Mouse (Mus musculus): Measurements from ENCODE around the gene Ddx58. TPM values are rescaled to one million over a fixed set of nuclear protein-coding genes. Genes with fewer than 3 reads are reported as not detected.

Gene Ddx58
- polyA plus RNA-seq, 1 experiment, result 1.4 TPM

DNA sequence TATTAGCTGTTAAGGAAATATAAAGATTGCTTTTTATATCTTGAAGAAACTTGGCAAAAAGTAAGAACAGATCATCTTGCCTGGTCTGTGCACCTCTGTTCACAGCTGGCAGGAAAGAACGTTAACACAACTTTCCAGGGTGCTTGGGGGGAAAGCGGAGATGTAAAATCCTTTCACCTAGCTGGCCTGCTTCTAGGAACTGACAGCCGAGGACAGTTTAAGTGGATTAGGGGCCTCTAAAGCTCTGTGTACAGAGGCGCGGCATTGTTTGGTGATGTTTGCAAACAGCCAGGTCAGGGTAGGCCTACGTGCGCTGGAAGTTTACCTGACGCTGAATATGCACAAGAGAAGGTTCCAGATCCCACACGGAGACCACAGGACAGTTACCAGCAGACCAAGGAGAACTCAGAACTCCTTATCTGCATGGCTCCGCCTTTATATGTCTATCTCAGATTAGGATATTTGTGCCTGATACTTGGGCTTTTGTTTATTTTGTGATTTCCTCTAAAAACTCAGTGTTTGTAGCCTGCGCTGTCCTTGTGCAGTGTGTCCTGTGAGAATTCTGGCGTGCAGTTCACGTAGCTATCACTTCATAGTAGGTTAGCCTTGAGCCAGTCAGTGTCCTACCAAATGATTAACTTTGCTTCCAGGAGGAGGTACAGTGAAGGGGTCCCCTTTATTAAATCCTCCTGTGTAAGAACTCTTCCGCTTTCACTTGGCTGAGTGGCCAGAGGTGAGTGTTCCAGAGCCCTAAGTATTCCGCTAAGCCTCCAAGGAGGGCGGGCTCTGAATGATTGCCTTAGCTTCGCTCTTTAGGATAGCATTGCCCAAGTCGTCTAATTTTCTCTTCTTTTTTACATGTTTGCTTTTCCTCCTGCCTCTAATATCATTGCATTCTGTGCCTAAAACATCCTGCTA is 82.8 kb downstream of the Ddx58 start:
- TF ChIP-seq MYOG (IDR thresholded peaks at IDR 0.05; ENCODE audit: control insufficient read depth, extremely low read depth, insufficient read length) (no peak), USF1 (IDR thresholded peaks at IDR 0.05; ENCODE audit: low read depth) (no peak), MYOD1 (IDR thresholded peaks at IDR 0.05; ENCODE audit: control insufficient read depth, insufficient read length, low read depth) (no peak), CEBPB (IDR thresholded peaks at IDR 0.05; ENCODE audit: low read depth) (no peak), FOSL1 (IDR thresholded peaks at IDR 0.05; ENCODE audit: insufficient read depth, low read length, poor library complexity, severe bottlenecking) (no peak), MAX (IDR thresholded peaks at IDR 0.05) (no peak)
- H3K27me3 ChIP-seq (ENCODE audit: control insufficient read depth, insufficient read depth, insufficient read length), result no peaks in the 10 kb centered on the region
- peaks cover 79% of the 10 kb centered on the region for H3K79me2 ChIP-seq (ENCODE audit: control insufficient read depth, insufficient read depth)
- H3K36me3 ChIP-seq (ENCODE audit: control insufficient read depth, insufficient read depth), result peaks cover 3% of the 10 kb centered on the region
- H3ac ChIP-seq (ENCODE audit: control insufficient read depth, insufficient read length, low read depth), result no peak overlapping the region
- H3K79me3 ChIP-seq (ENCODE audit: low read depth), result peaks cover 23% of the 10 kb centered on the region
- no peak overlapping the region for H3K4me3 ChIP-seq (ENCODE audit: insufficient read depth, poor library complexity, severe bottlenecking)

DNA sequence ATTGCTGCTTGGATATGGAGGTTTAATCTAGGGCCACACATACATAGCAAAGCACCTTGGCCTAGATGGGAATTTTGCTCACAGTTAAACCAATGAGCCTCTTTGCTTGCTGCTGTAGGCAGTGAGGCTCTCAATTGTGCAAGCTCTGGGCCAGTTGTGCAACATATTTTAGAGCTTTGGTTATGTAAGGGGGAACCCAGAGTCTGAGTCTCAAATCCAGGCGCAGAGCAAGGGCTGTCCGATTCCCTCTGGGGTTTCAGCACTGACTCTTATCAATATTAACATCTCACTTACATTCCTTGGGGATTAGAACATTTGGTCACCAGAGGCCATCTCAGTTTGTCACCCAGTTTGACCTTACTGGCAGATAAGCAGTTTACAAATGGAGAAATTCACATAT is 83.5 kb downstream of the Ddx58 start:
- H3K79me2 ChIP-seq (ENCODE audit: control insufficient read depth, insufficient read depth), result peaks cover 82% of the 10 kb centered on the region
- peaks cover 23% of the 10 kb centered on the region for H3K79me3 ChIP-seq (ENCODE audit: low read depth)
- H3ac ChIP-seq (ENCODE audit: control insufficient read depth, insufficient read length, low read depth), result no peak overlapping the region
- no peaks in the 10 kb centered on the region for H3K27me3 ChIP-seq (ENCODE audit: control insufficient read depth, insufficient read depth, insufficient read length)
- no peak overlapping the region for H3K4me3 ChIP-seq (ENCODE audit: insufficient read depth, poor library complexity, severe bottlenecking)
- TF ChIP-seq MYOD1 (IDR thresholded peaks at IDR 0.05; ENCODE audit: control insufficient read depth, insufficient read length, low read depth) (no peak), USF1 (IDR thresholded peaks at IDR 0.05; ENCODE audit: low read depth) (no peak), CEBPB (IDR thresholded peaks at IDR 0.05; ENCODE audit: low read depth) (no peak), CTCF (IDR thresholded peaks at IDR 0.05; ENCODE audit: control insufficient read depth, insufficient read depth, insufficient read length) (no peak), MYOG (IDR thresholded peaks at IDR 0.05; ENCODE audit: control insufficient read depth, extremely low read depth, insufficient read length) (no peak), FOSL1 (IDR thresholded peaks at IDR 0.05; ENCODE audit: insufficient read depth, low read length, poor library complexity, severe bottlenecking) (no peak), MAX (IDR thresholded peaks at IDR 0.05) (no peak)
- H3K36me3 ChIP-seq (ENCODE audit: control insufficient read depth, insufficient read depth), result peaks cover 3% of the 10 kb centered on the region

DNA sequence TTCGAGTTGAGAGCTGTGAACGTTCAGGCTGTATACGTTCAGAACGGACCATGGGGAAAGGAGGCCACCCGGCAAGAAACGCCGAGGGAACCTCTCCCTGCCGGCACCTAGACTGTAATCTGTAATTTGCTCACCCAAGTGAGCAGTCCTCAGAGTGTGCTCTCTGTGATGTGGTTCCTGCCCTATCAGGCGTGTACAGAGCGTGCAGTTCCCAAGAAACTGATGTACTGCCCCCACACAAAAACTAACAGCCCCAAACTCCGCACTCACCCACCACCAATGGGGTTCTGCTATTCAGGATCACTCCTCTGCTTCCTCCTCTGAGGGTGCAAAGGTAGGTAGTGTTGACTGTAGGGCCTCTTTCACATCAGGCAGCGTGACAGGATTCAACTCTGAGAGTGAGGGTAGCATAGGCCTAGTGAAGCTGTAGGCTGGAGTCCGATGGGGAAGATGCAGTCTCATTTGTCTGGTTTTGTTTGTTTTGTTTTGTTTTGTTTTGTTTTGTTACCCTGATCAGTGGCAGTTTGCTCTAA is 84.1 kb downstream of the Ddx58 start:
- H3K79me3 ChIP-seq (ENCODE audit: low read depth), result peaks cover 22% of the 10 kb centered on the region
- H3K4me3 ChIP-seq (ENCODE audit: insufficient read depth, poor library complexity, severe bottlenecking), result no peak overlapping the region
- H3ac ChIP-seq (ENCODE audit: control insufficient read depth, insufficient read length, low read depth), result no peak overlapping the region
- no peaks in the 10 kb centered on the region for H3K27me3 ChIP-seq (ENCODE audit: control insufficient read depth, insufficient read depth, insufficient read length)
- no peak for TF ChIP-seq MAX (IDR thresholded peaks at IDR 0.05)
- no peak for TF ChIP-seq MYOD1 (IDR thresholded peaks at IDR 0.05; ENCODE audit: control insufficient read depth, insufficient read length, low read depth)
- TF ChIP-seq CTCF (IDR thresholded peaks at IDR 0.05; ENCODE audit: control insufficient read depth, insufficient read depth, insufficient read length), result no peak
- TF ChIP-seq FOSL1 (IDR thresholded peaks at IDR 0.05; ENCODE audit: insufficient read depth, low read length, poor library complexity, severe bottlenecking), result no peak
- no peak for TF ChIP-seq USF1 (IDR thresholded peaks at IDR 0.05; ENCODE audit: low read depth)
- no peak for TF ChIP-seq MYOG (IDR thresholded peaks at IDR 0.05; ENCODE audit: control insufficient read depth, extremely low read depth, insufficient read length)
- H3K79me2 ChIP-seq (ENCODE audit: control insufficient read depth, insufficient read depth), result peaks cover 83% of the 10 kb centered on the region
- peaks cover 4% of the 10 kb centered on the region for H3K36me3 ChIP-seq (ENCODE audit: control insufficient read depth, insufficient read depth)

DNA sequence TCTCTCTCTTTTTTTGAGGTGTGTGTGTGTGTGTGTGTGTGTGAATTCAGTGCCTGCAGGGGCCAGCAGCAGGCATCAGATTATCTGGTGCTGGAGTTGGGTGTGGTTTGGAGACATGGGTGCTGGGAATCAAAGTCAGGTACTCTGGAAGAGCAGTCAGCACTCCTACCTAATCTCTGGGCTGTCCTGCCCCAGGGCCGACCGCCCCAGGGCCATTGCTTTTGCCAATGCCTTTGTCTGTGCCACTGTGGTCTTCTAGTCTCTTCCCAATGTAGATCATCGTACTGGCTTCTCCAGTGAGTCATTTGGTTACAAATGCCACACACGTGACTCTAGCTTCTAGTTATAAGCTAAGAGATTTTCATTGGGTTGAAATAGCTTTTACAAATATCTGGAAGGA is 84.9 kb downstream of the Ddx58 start:
- Histone ChIP-seq H3ac (ENCODE audit: control insufficient read depth, insufficient read length, low read depth) (no peak overlapping the region), H3K4me3 (ENCODE audit: insufficient read depth, poor library complexity, severe bottlenecking) (no peak overlapping the region), H3K79me2 (ENCODE audit: control insufficient read depth, insufficient read depth) (peaks cover 76% of the 10 kb centered on the region), H3K27me3 (ENCODE audit: control insufficient read depth, insufficient read depth, insufficient read length) (no peaks in the 10 kb centered on the region), H3K36me3 (ENCODE audit: control insufficient read depth, insufficient read depth) (peaks cover 6% of the 10 kb centered on the region), H3K79me3 (ENCODE audit: low read depth) (peaks cover 24% of the 10 kb centered on the region)
- TF ChIP-seq USF1 (IDR thresholded peaks at IDR 0.05; ENCODE audit: low read depth), result no peak
- no peak for TF ChIP-seq CEBPB (IDR thresholded peaks at IDR 0.05; ENCODE audit: low read depth)
- TF ChIP-seq CTCF (IDR thresholded peaks at IDR 0.05; ENCODE audit: control insufficient read depth, insufficient read depth, insufficient read length), result no peak
- TF ChIP-seq FOSL1 (IDR thresholded peaks at IDR 0.05; ENCODE audit: insufficient read depth, low read length, poor library complexity, severe bottlenecking), result no peak
- TF ChIP-seq MYOD1 (IDR thresholded peaks at IDR 0.05; ENCODE audit: control insufficient read depth, insufficient read length, low read depth), result no peak

Other genes with a start within 250 kb of the Ddx58 start
- 32.6 TPM for gene Aco1, start 96.7 kb downstream of the Ddx58 start, polyA plus RNA-seq (2012; fragmentation: generic; extraction: Trizol)
- gene Smim27, start 29.8 kb upstream of the Ddx58 start, polyA plus RNA-seq (2012; fragmentation: generic; extraction: Trizol), result 5.2 TPM
- gene Topors, start 30.0 kb upstream of the Ddx58 start, polyA plus RNA-seq (2012; fragmentation: generic; extraction: Trizol), result 13.2 TPM
- gene Ndufb6, start 39.6 kb upstream of the Ddx58 start, polyA plus RNA-seq (2012; fragmentation: generic; extraction: Trizol), result 273 TPM
- not detected for gene Tmem215, start 232.4 kb upstream of the Ddx58 start, polyA plus RNA-seq (2012; fragmentation: generic; extraction: Trizol)